Mouse (Mus musculus) C2C12 (cell line): ENCODE data around the gene Ccdc54.

Experiments
- CEBPB ChIP-seq: IDR thresholded peaks from one replicate; pipeline ENCODE4 v1.6.1; 2011; ENCODE audit warnings: low read depth, mild to moderate bottlenecking, control low read depth, moderate library complexity
- CTCF ChIP-seq: IDR thresholded peaks from one replicate; pipeline ENCODE4 v1.5.1; 2011; ENCODE audit not compliant: control insufficient read depth, insufficient read depth, insufficient read length
- FOSL1 ChIP-seq: IDR thresholded peaks from one replicate; pipeline ENCODE4 v1.8.0; 2011; ENCODE audit warnings: mild to moderate bottlenecking, low read length; ENCODE audit not compliant: poor library complexity, insufficient read depth, severe bottlenecking
- MAX ChIP-seq: IDR thresholded peaks from one replicate; pipeline ENCODE4 v1.6.1; 2011; ENCODE audit warnings: mild to moderate bottlenecking, control low read depth
- MYOD1 ChIP-seq: IDR thresholded peaks from one replicate; pipeline ENCODE4 v1.6.1; 2011; ENCODE audit warnings: low read depth; ENCODE audit not compliant: control insufficient read depth, insufficient read length
- MYOG ChIP-seq: IDR thresholded peaks from one replicate; pipeline ENCODE4 v1.6.1; 2011; ENCODE audit not compliant: control insufficient read depth, insufficient read length; ENCODE audit errors: extremely low read depth
- USF1 ChIP-seq: IDR thresholded peaks from one replicate; pipeline ENCODE4 v1.6.1; 2011; ENCODE audit warnings: low read depth, mild to moderate bottlenecking, control low read depth, moderate library complexity

GRCm38 (mm10) chr16:50578361-50578760, 12.6 kb downstream of the Ccdc54 start:
- TF ChIP-seq CTCF (no peak), MAX (no peak), CEBPB (no peak), FOSL1 (peak; percentile 65), USF1 (no peak), MYOD1 (no peak), MYOG (no peak)
